Mouse (Mus musculus): ENCODE results near the gene Fut8.

Fut8 gene

GRCm38 (mm10) chr12:77305502-77305901 is 67.6 kb downstream of the Fut8 start:
- no peak for DNase-seq (ENCODE audit: low read depth)

- no peak for DNase-seq (ENCODE audit: low read depth)
Measured at GRCm38 (mm10) chr12:77306759-77307314, 68.9 kb downstream of the Fut8 start.

- no peak for DNase-seq (ENCODE audit: low read depth)
Measured at GRCm38 (mm10) chr12:77309507-77309906, 71.6 kb downstream of the Fut8 start.

GRCm38 (mm10) chr12:77313502-77313901 is 75.6 kb downstream of the Fut8 start:
- DNase-seq (ENCODE audit: low read depth): no peak

- no peak for DNase-seq (ENCODE audit: low read depth)
Measured at GRCm38 (mm10) chr12:77324142-77324541, 86.2 kb downstream of the Fut8 start.

GRCm38 (mm10) chr12:77346521-77346920 is 108.6 kb downstream of the Fut8 start:
- DNase-seq (ENCODE audit: low read depth): no peak

GRCm38 (mm10) chr12:77349543-77349942 is 111.6 kb downstream of the Fut8 start:
- DNase-seq (ENCODE audit: low read depth): no peak

- no peak for DNase-seq (ENCODE audit: low read depth)
Measured at GRCm38 (mm10) chr12:77415720-77416119, 177.8 kb downstream of the Fut8 start.

- DNase-seq (ENCODE audit: low read depth): no peak
Measured at GRCm38 (mm10) chr12:77421667-77422393, 183.9 kb downstream of the Fut8 start.

- DNase-seq (ENCODE audit: low read depth): no peak
Measured at GRCm38 (mm10) chr12:77426093-77426492, 188.2 kb downstream of the Fut8 start.

GRCm38 (mm10) chr12:77428165-77428564 is 190.2 kb downstream of the Fut8 start:
- DNase-seq (ENCODE audit: low read depth): no peak

GRCm38 (mm10) chr12:77429381-77429780 is 191.5 kb downstream of the Fut8 start:
- no peak for DNase-seq (ENCODE audit: low read depth)

- no peak for DNase-seq (ENCODE audit: low read depth)
Measured at GRCm38 (mm10) chr12:77436733-77437132, 198.8 kb downstream of the Fut8 start.

GRCm38 (mm10) chr12:77450816-77451215 is 212.9 kb downstream of the Fut8 start:
- peak; percentile 24 for DNase-seq (ENCODE audit: low read depth)

GRCm38 (mm10) chr12:77466178-77466577 is 228.3 kb downstream of the Fut8 start:
- DNase-seq (ENCODE audit: low read depth): no peak

- DNase-seq (ENCODE audit: low read depth): no peak
Measured at GRCm38 (mm10) chr12:77479931-77480330, 242.0 kb downstream of the Fut8 start.

- no peak for DNase-seq (ENCODE audit: low read depth)
Measured at GRCm38 (mm10) chr12:77481153-77481552, 243.2 kb downstream of the Fut8 start.

- no peak for DNase-seq (ENCODE audit: low read depth)
Measured at GRCm38 (mm10) chr12:77481799-77482198, 243.9 kb downstream of the Fut8 start.

GRCm38 (mm10) chr12:77483180-77483855 is 245.4 kb downstream of the Fut8 start:
- DNase-seq (ENCODE audit: low read depth): no peak

GRCm38 (mm10) chr12:77484761-77485160 is 246.8 kb downstream of the Fut8 start:
- no peak for DNase-seq (ENCODE audit: low read depth)

- no peak for DNase-seq (ENCODE audit: low read depth)
Measured at GRCm38 (mm10) chr12:77491478-77491877, 253.6 kb downstream of the Fut8 start.

GRCm38 (mm10) chr12:77495781-77496180 is 257.9 kb downstream of the Fut8 start:
- no peak for DNase-seq (ENCODE audit: low read depth)

GRCm38 (mm10) chr12:77498153-77498552 is 260.2 kb downstream of the Fut8 start:
- no peak for DNase-seq (ENCODE audit: low read depth)

Measured in naive thymus-derived CD4-positive, alpha-beta T cell, adult 2 months (primary cell).